Mouse (Mus musculus) midbrain, embryonic 16.5 days (tissue): ENCODE results near the gene Rfc5. TPM values are rescaled to one million over a fixed set of nuclear protein-coding genes. Genes with fewer than 3 reads are reported as not detected.

Source experiments
- polyA plus RNA-seq: library from polyadenylated mRNA; unstranded; fragments of >200 nt; fragmentation: Nextera tagmentation; extraction: Ambion mirVana; gene quantifications from 2 replicates; pipeline ENCODE4 v1.2.1, GENCODE M21; 2015

Gene Rfc5
- polyA plus RNA-seq, 1 experiment from 2014 or later: 22.9 TPM

Other genes with a start within 250 kb of the Rfc5 start
- gene Pebp1, start 101.4 kb downstream of the Rfc5 start, polyA plus RNA-seq: 1,070 and 1,134 TPM in 2 replicates
- gene Vsig10, start 70.0 kb downstream of the Rfc5 start, polyA plus RNA-seq: 1.1 and 1.8 TPM in 2 replicates
- gene Wsb2, start 31.7 kb downstream of the Rfc5 start, polyA plus RNA-seq: 286 and 309 TPM in 2 replicates
- gene Ksr2, start 25.0 kb upstream of the Rfc5 start, polyA plus RNA-seq: 7.5 and 8.9 TPM in 2 replicates